Mouse (Mus musculus) embryonic fibroblast, embryonic 13.5 days (primary cell): ENCODE measurements around the gene Ccdc183.

Experiments used
- CTCF ChIP-seq: IDR thresholded peaks from 2 replicates; pipeline ENCODE4 v1.5.1; 2011; ENCODE audit warnings: mild to moderate bottlenecking, control low read depth, low read length, moderate library complexity, borderline replicate concordance; ENCODE audit not compliant: insufficient read depth
- POLR2A ChIP-seq: IDR thresholded peaks from 2 replicates; pipeline ENCODE4 v1.6.1; 2011; ENCODE audit warnings: low read depth, mild to moderate bottlenecking, control low read depth, low read length, moderate library complexity

GRCm38 (mm10) chr2:25661245-25661970 lies 43.9 kb upstream of the Ccdc183 start:
- TF ChIP-seq POLR2A (no peak), CTCF (no peak)
